Mouse (Mus musculus): Measurements from ENCODE around the gene Stat4.

DNA sequence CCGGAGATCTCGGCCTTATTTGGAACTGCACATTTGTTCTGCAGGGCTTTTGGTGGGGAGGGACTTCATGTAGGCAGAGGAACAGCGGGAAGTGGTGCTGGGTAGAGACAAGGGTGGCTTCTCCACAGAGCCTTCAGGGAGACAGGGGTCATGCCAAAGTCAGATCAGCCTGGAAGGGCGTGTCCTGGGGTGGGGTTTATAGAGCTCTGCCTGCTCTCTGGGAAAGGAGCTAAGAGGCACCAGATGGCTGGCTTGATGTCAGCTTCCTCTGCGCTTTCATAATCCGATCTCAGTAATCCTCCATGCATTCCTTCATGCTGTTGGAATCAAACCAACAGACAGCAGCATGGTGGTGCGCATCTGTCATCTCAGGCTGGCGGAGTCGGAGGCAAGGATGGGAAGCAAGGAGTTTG is 163.0 kb downstream of the Stat4 start:
- TF ChIP-seq E2F4 (IDR thresholded peaks at IDR 0.05; ENCODE audit: insufficient replicate concordance, low read depth, low read length) (no peak), POLR2A (IDR thresholded peaks at IDR 0.05; ENCODE audit: low read depth, low read length) (no peak), HCFC1 (IDR thresholded peaks at IDR 0.05; ENCODE audit: low read depth, low read length) (no peak), MAZ (IDR thresholded peaks at IDR 0.05; ENCODE audit: low read depth, low read length) (no peak), TCF12 (IDR thresholded peaks at IDR 0.05; ENCODE audit: low read depth, low read length) (no peak), CHD1 (IDR thresholded peaks at IDR 0.05; ENCODE audit: low read depth, low read length) (no peak)
